Mouse (Mus musculus): ENCODE results near the gene Il1f10. TPM values are rescaled to one million over a fixed set of nuclear protein-coding genes. Genes with fewer than 3 reads are reported as not detected.

Gene Il1f10
- not detected in 2 replicates for polyA plus RNA-seq (2012)

DNA sequence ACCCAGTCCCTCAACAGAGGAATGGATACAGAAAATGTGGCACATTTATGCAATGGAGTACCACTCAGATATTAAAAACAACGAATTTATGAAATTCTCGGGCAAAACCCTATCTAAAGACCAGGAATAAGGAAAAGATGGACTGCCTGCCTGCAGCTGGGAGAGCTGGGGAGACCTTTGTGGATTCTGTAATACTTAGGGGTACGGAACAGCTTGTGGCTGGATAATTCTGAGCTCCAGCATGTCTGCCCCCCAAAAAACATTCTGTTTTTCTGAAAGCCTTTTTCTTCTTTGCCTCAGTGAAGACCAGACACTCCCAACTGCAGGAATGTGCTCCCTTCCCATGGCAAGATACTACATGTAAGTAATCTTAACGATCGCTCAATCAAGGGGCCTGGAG, at the start of gene Il1f10:
Gene Il1f10 (plus strand): TSS at position 301 of the 400 bp plus-strand sequence.
- TF ChIP-seq GATA1 (IDR thresholded peaks at IDR 0.05; ENCODE audit: low read length), result no peak

DNA sequence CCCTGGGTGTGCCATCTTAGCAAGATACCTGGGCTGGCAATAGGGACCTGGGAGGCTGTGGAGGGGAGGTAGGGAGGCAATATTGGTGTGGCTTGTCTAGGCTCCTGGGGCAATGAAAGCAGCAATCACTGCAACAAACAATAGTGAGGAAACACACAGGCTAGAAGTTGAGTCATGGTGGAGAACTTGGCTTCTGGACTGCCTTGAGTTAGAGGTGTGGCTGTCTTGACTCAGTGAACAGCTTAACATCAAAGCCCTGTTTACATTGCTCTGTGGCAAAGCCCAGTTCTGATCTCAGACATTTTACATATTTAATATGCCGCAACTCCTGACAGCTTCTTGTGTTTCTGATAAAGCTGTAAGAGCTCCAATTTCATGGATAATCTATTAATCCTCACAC, 23.5 kb upstream of the Il1f10 start:
- TF ChIP-seq GATA1 (IDR thresholded peaks at IDR 0.05; ENCODE audit: low read length), result no peak

DNA sequence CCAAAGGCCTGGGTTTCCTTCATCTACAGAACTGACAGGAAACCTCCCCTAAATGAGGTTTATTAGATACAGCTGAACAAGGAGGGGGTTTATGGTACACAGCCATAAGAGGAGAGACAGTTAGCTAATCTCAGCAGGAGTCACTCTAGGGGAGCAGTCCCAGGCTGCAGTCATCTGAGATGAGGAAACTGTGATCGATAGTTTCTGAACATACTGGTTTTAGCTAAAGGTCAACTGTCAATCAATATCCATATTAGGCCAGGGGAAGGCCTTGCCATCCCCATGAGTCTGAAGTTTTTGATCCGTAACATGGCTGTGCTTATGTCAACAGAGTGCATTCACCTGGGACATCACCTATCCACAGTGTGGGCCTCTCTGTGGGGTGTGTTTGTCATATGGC, 17.4 kb upstream of the Il1f10 start:
- TF ChIP-seq GATA1 (IDR thresholded peaks at IDR 0.05; ENCODE audit: low read length), result no peak

- TF ChIP-seq GATA1 (IDR thresholded peaks at IDR 0.05; ENCODE audit: low read length), result no peak
Observed at GRCm38 (mm10) chr2:24275146-24275545, 15.8 kb upstream of the Il1f10 start.

- no peak for TF ChIP-seq GATA1 (IDR thresholded peaks at IDR 0.05; ENCODE audit: low read length)
Observed at GRCm38 (mm10) chr2:24276654-24277053, 14.3 kb upstream of the Il1f10 start, which contains the start of gene Il1f5. Gene Il1f5, plus strand, starts transcription at chr2:24276954.

DNA sequence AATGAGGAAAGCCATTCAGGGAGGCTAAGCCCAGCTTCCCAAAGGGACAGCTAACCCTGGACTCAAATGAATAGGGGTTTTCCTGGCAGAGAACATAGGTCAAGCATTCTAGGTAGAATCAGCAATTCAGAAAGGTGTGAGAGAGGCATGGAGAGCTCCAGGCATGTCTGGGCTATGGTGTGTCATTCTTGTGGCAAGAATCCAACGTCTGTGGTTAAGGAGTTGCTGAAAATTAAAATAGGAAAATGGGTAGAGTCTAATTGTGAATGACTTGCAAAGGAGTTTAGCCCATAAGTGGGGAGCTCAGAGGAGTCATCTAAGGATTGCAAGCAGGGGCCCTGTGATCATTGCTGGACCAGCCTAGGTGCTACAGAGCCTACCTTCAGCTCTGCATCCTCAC, 3.6 kb downstream of the Il1f10 start:
- TF ChIP-seq GATA1 (IDR thresholded peaks at IDR 0.05; ENCODE audit: low read length), result no peak

GRCm38 (mm10) chr2:24296837-24297236, 5.8 kb downstream of the Il1f10 start:
- TF ChIP-seq GATA1 (IDR thresholded peaks at IDR 0.05; ENCODE audit: low read length), result no peak

DNA sequence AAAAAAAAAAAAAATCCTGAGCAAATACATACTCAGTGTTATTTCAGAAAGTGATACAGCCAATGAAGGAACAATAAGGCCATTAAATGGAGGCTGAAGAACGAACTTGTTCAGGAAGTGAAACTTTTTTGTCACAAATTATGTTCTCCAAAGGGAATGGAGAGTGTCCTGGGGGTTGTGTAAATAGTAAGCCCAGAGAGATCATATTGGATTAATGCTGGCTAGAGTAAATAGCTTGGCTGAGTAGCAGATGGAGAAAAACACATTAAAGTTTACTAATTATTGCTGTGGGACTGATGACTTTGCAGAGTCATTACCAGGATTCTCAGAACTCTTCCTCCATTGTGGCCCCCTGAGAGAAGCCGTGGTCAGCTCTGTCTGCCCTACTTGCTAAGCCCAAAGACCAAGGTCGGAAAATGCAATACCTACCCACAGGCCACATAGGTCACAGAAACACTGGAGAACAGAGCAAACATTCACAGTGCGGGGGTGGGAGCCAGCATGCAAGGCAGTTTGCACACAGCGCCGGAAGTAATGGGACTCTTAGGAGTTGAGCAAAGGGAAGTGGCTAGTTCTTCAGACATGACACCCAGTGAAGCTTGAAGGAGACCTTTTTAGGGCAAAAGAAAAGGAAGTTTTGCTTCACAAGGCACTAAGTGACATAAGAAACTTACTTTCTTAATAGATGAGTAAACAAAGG, 20.5 kb downstream of the Il1f10 start:
- no peak for TF ChIP-seq GATA1 (IDR thresholded peaks at IDR 0.05; ENCODE audit: low read length)

DNA sequence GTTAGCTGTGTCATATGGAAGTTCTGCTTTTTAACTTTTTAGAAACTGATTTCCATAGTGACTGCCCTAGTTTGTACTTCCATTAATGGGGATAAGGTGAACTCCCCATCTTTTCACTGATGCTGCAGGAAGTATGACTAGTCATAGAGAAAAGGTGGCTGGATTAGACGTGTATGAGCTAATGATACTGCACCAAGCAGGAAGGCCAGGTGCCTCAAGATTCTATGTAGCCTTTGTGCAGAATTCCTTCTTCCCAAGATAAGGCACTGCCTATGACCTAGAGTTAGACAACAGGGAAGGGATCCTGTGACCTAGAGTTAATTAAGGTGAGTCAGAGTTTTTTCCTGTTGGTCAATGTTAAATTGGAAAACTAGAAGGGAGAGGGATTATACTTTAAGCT, 25.9 kb downstream of the Il1f10 start:
- no peak for TF ChIP-seq GATA1 (IDR thresholded peaks at IDR 0.05; ENCODE audit: low read length)

DNA sequence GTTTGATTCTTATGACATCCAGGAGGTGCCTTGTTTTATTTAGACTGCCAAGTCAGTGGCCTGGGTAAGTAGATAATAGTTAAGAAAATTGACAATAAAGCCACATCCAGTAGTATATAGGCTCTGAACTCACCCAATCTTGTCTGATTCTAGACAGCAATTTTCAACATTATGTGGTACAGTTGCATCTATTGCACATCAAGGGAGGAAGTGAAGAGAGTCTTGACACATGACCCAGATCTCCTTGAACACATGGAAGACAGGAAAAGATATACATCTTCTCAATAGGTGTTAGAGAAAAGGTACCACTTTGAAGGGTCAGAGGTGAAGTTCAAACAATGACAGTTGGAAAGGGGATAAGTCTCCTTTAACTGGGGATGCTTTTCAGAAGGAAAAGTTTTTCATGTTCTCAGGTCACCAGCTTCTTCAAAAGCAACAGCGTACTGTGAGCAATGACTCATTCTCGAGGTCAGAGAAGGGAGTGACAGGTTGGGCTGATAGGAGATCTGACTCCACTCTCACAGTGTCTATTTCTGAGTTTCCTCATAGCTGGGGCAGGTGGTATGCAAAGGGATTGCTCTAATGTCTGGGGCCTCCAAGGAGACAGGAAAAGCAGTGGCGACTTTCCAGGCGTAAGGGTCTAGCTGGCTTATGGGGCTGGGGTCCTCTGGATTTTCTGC, 27.1 kb downstream of the Il1f10 start:
- TF ChIP-seq GATA1 (IDR thresholded peaks at IDR 0.05; ENCODE audit: low read length), result no peak

DNA sequence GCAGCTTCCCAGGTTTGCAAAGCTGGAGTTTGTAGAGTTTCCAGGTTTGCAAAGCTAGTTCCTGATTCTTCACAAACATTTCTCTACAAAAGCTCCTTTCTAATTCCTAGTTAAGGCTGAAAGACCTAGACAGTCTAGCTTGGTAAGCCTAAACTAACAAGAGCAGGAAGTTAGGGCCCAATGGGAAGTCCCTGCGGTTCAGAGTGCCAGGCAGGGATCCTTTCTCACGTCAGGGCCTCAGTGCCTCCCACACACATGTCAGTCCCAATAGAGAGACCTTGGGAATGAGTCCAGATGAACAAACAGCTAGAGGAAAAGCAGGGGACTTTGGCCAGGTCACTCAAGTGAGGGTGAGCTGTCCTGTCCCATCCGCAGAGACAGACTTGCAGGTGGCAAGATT, 44.3 kb downstream of the Il1f10 start:
- no peak for TF ChIP-seq GATA1 (IDR thresholded peaks at IDR 0.05; ENCODE audit: low read length)

DNA sequence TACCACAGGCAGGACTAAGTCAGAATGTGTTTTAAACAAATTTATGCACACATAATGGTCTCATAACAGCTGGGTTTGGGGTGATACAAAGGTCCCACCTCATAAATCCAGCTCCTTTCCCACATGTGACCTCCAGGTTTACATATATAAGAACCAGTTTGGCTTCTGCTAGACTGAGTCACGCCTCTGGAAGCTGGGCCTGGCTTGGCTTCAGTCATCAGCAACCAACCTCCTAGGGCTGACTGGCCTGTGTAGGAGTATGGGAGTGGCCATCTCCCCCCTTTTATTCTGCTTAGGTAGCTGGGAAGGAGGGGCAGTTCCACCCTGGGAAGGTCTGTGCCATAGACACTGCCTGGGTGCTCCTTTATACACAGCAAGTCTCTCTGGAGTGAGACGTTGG, 45.5 kb downstream of the Il1f10 start, which contains the start of gene Il1rn:
Gene Il1rn (plus strand): TSS at position 309 of the 400 bp plus-strand sequence.
- no peak for TF ChIP-seq GATA1 (IDR thresholded peaks at IDR 0.05; ENCODE audit: low read length)

DNA sequence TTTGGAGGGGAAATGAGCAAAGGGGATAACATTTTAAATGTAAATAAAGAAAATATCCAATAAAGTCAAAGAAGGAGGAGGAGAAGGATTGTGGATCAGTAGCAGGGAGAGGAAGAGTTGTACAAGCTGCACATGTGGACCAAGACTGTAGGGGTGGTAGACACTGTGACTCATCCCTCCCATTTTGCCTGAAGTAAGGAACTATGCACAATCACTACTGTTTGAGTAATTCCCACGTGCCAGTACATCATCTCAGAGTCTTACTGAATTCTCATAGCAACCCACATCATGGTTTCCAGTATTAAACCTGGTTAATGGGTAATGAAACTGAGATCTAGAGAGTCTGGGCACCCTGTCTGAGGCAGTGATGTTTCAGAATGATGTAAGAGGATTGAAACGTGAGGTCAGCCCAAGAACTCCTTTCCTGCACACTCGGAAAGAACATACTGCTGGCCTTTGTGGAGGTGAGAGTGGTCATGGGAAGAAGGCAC, 50.4 kb downstream of the Il1f10 start:
- TF ChIP-seq GATA1 (IDR thresholded peaks at IDR 0.05; ENCODE audit: low read length), result no peak

Other genes starting within 250 kb of the Il1f10 start
- gene Hnmt, start 241.8 kb upstream of the Il1f10 start, polyA plus RNA-seq (2012), result not detected in 2 replicates
- not detected in 2 replicates for gene Tbpl2, start 194.6 kb upstream of the Il1f10 start, polyA plus RNA-seq (2012)
- not detected in 2 replicates for gene Il1f8, start 138.0 kb upstream of the Il1f10 start, polyA plus RNA-seq (2012)
- not detected in 2 replicates for gene Il1f9, start 104.7 kb upstream of the Il1f10 start, polyA plus RNA-seq (2012)
- gene Il1f6, start 75.8 kb upstream of the Il1f10 start, polyA plus RNA-seq (2012), result not detected in 2 replicates
- not detected in 2 replicates for gene Il1f5, start 14.2 kb upstream of the Il1f10 start, polyA plus RNA-seq (2012)
- gene Il1rn, start 45.7 kb downstream of the Il1f10 start, polyA plus RNA-seq (2012), result not detected in 2 replicates
- gene Psd4, start 76.4 kb downstream of the Il1f10 start, polyA plus RNA-seq (2012), result 0.10 and 0.14 TPM in 2 replicates
- not detected in 2 replicates for gene Pax8, start 184.4 kb downstream of the Il1f10 start, polyA plus RNA-seq (2012)

Measured in G1E-ER4 (cell line).